28 mouse cellular contexts compared by ENCODE assay signal in the genomic region with DNA sequence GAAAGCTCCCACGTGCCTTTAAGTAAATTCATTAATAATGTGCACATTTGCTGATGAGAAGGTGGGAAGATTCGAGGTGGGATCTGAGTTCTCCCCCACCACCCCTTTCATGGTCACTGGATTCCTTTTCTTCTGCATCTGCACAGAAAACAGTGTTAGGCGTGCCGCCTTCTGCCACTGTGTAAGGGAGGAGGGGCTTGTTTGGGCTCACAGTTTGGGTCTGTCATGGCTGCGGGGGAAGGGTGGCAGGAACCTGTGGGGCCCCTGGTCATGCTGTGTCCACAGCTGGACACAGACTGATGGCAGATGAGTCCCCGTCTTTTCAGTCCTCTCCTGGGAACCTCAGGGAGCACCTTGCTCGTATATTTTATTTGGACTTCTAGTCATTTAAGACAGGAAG. TPM values are rescaled to one million over a fixed set of nuclear protein-coding genes. Genes with fewer than 3 reads are reported as not detected.
"Had no signal": no experiment of that assay in that cellular context is flagged by ENCODE, and none has a peak within 500 bp of the region (broad histone marks: within the 10 kb centered on the region; RNA-seq: fewer than 3 reads in every experiment).

No protein-coding gene starts in this region.

- DNase-seq: gastrocnemius, adult 2 months; gastrocnemius, postnatal 10 days; gastrocnemius, postnatal 25 days; heart, adult 2 months; heart, postnatal 4 days; kidney, adult 18-20 months; kidney, adult 8-10 months; kidney, postnatal 10 days; kidney, postnatal 25 days; kidney, postnatal 4 days had no signal

- H3K4me1 ChIP-seq: heart, embryonic 13.5 days; heart, embryonic 15.5 days; hindbrain, embryonic 12.5 days; intestine, embryonic 15.5 days; limb, embryonic 10.5 days; limb, embryonic 12.5 days had no signal

- H3K27ac ChIP-seq: gastrocnemius, adult 2 months; heart, adult 2 months; heart, embryonic 13.5 days; heart, embryonic 15.5 days; hindbrain, embryonic 10.5 days; hindbrain, embryonic 12.5 days; hindbrain, embryonic 14.5 days; intestine, embryonic 15.5 days; layer of hippocampus, adult 2 months; left cerebral cortex, adult 2 months; limb, embryonic 10.5 days; limb, embryonic 12.5 days had no signal

- ATAC-seq: hindbrain, embryonic 16.5 days; inflammation-experienced regulatory T-cells, adult 6 months; intestine, embryonic 15.5 days; intestine, postnatal 0 days had no signal

- H3K9ac ChIP-seq: heart, embryonic 13.5 days; heart, embryonic 15.5 days; hindbrain, embryonic 12.5 days; hindbrain, embryonic 14.5 days; intestine, embryonic 15.5 days; limb, embryonic 12.5 days had no signal

- H3K4me2 ChIP-seq: heart, embryonic 11.5 days; heart, embryonic 13.5 days; heart, embryonic 15.5 days; hindbrain, embryonic 12.5 days; hindbrain, embryonic 14.5 days; intestine, embryonic 15.5 days; limb, embryonic 12.5 days had no signal

- H3K9me3 ChIP-seq: heart, embryonic 13.5 days; heart, embryonic 15.5 days; hindbrain, embryonic 10.5 days; hindbrain, embryonic 12.5 days; intestine, embryonic 15.5 days; limb, embryonic 10.5 days; limb, embryonic 12.5 days had no signal

- H3K36me3 ChIP-seq: heart, embryonic 13.5 days; heart, embryonic 15.5 days; hindbrain, embryonic 10.5 days; hindbrain, embryonic 12.5 days; intestine, embryonic 15.5 days; limb, embryonic 10.5 days; limb, embryonic 12.5 days had no signal

- H3K27me3 ChIP-seq: hindbrain, embryonic 12.5 days; intestine, embryonic 15.5 days; limb, embryonic 12.5 days had no signal

- H3K4me3 ChIP-seq: gastrocnemius, adult 2 months; heart, adult 2 months; heart, embryonic 13.5 days; heart, embryonic 15.5 days; hindbrain, embryonic 10.5 days; hindbrain, embryonic 12.5 days; intestine, embryonic 15.5 days; layer of hippocampus, adult 2 months; left cerebral cortex, adult 2 months; limb, embryonic 10.5 days; limb, embryonic 12.5 days had no signal

RNA-seq across cellular contexts. Expression of a gene that starts 32.9 kb away (rescaled TPM):
- polyA plus RNA-seq: heart, postnatal 0 days; hindbrain, embryonic 10.5 days; hindbrain, embryonic 14.5 days; hindbrain, embryonic 16.5 days; inflammation-experienced regulatory T-cells, adult 6 months; limb, embryonic 12.5 days had no signal

RNA-seq across cellular contexts. Expression of a gene that starts 54.9 kb away (rescaled TPM):
- polyA plus RNA-seq: heart, embryonic 11.5 days; heart, embryonic 13.5 days; heart, embryonic 15.5 days; heart, postnatal 0 days; hindbrain, embryonic 10.5 days; hindbrain, embryonic 12.5 days; hindbrain, embryonic 14.5 days; hindbrain, embryonic 16.5 days; kidney, embryonic 14.5 days; kidney, embryonic 16.5 days; limb, embryonic 10.5 days; limb, embryonic 12.5 days; limb, embryonic 14.5 days had no signal
